In genomic region chr11:86436843-86437242, GRCm38 (mm10) we compare ENCODE assay signal across 10 mouse cellular contexts. TPM values are rescaled to one million over a fixed set of nuclear protein-coding genes. Genes with fewer than 3 reads are reported as not detected.
DNase-seq lines count a peak whose midpoint lies in the region; ATAC-seq lines count a peak whose summit lies in the region.
"Had no signal": no experiment of that assay in that cellular context is flagged by ENCODE, and none has a peak within 500 bp of the region (broad histone marks: within the 10 kb centered on the region; RNA-seq: fewer than 3 reads in every experiment).

No protein-coding gene starts in this region.

- no peak for DNase-seq in heart, adult 8-10 months (ENCODE audit: low spot score)
- DNase-seq in urinary bladder, postnatal 14 days (ENCODE audit: low spot score) = peak; percentile 15
- DNase-seq in urinary bladder, postnatal 4 days (ENCODE audit: low spot score in 2 of 2) = no peak
- DNase-seq in embryo, embryonic 11.5 days (ENCODE audit: low read depth, low spot score) = peak; percentile 34
- DNase-seq in limb, embryonic 10.5 days (ENCODE audit: low spot score) = peak; percentile 45
- peak; percentile 19 to 27 for DNase-seq in spleen, adult 18-20 months

- no peaks in the 10 kb centered on the region for H3K36me3 ChIP-seq in heart, embryonic 13.5 days
- no peaks in the 10 kb centered on the region for H3K36me3 ChIP-seq in limb, embryonic 10.5 days
- H3K36me3 ChIP-seq: embryonic facial prominence, embryonic 13.5 days; neural tube, embryonic 13.5 days had no signal

- no peaks in the 10 kb centered on the region for H3K27me3 ChIP-seq in heart, embryonic 13.5 days (replicated peaks)
- no peaks in the 10 kb centered on the region for H3K27me3 ChIP-seq in limb, embryonic 10.5 days (ENCODE audit: low read depth, poor library complexity, severe bottlenecking)
- H3K27me3 ChIP-seq: neural tube, embryonic 13.5 days had no signal

- ATAC-seq in heart, embryonic 13.5 days (ENCODE audit: extremely low read depth, insufficient number of reproducible peaks, low FRiP score, low TSS enrichment) = no peak
- no peak for ATAC-seq in erythroid progenitor cell, adult 5-6 weeks (replicated peaks; ENCODE audit: low FRiP score, poor library complexity, severe bottlenecking)

- no peaks in the 10 kb centered on the region for H3K9me3 ChIP-seq in heart, embryonic 13.5 days
- no peaks in the 10 kb centered on the region for H3K9me3 ChIP-seq in limb, embryonic 10.5 days (replicated peaks)
- H3K9me3 ChIP-seq: embryonic facial prominence, embryonic 13.5 days; neural tube, embryonic 13.5 days had no signal

- no peaks in the 10 kb centered on the region for H3K4me1 ChIP-seq in heart, embryonic 13.5 days
- H3K4me1 ChIP-seq in limb, embryonic 10.5 days = peaks cover 17% of the 10 kb centered on the region

- H3K9ac ChIP-seq in heart, embryonic 13.5 days = no peak overlapping the region
- H3K9ac ChIP-seq: embryonic facial prominence, embryonic 13.5 days had no signal

- H3K27ac ChIP-seq in heart, embryonic 13.5 days (replicated peaks) = no peak overlapping the region
- no peak overlapping the region for H3K27ac ChIP-seq in limb, embryonic 10.5 days
- H3K27ac ChIP-seq: embryonic facial prominence, embryonic 13.5 days; neural tube, embryonic 13.5 days had no signal

- no peak overlapping the region for H3K4me3 ChIP-seq in heart, embryonic 13.5 days
- H3K4me3 ChIP-seq in limb, embryonic 10.5 days = no peak overlapping the region
- H3K4me3 ChIP-seq: embryonic facial prominence, embryonic 13.5 days; neural tube, embryonic 13.5 days had no signal

- H3K4me2 ChIP-seq in heart, embryonic 13.5 days = peak overlapping the region; percentile 34
- H3K4me2 ChIP-seq: embryonic facial prominence, embryonic 13.5 days; neural tube, embryonic 13.5 days had no signal

- WGBS in heart, embryonic 13.5 days = 20% methylated on average over 5 of the region's 5 CpGs
- WGBS in limb, embryonic 10.5 days = 22% methylated on average over 5 of the region's 5 CpGs

RNA-seq across cellular contexts. Expression of gene Rnft1, which starts 47.6 kb away (rescaled TPM):
- 38.9 and 42.9 TPM in 2 replicates for polyA plus RNA-seq in heart, embryonic 13.5 days (2015; fragmentation: Nextera tagmentation; extraction: Ambion mirVana)
- total RNA-seq in heart, adult 8-10 months (2022) = 10 to 100 TPM; 25.4 to 30.0 (median 29.3) TPM
- 24.2 and 29.7 TPM in 2 replicates for polyA plus RNA-seq in limb, embryonic 10.5 days (2016; fragmentation: Nextera tagmentation; extraction: Ambion mirVana)
- total RNA-seq in erythroid progenitor cell, adult 5-6 weeks (2015; ENCODE audit: low replicate concordance) = 1.4 and 2.1 TPM in 2 replicates
- 1.1 and 2.8 TPM in 2 replicates for total RNA-seq in erythroid progenitor cell, adult 5-6 weeks (2017; ENCODE audit: low replicate concordance)

Comparison
In these comparisons a context has a peak if more than half of its experiments do, and no peak if none do; other contexts are left out.
1. DNase-seq: peak in urinary bladder, postnatal 14 days (single experiment), embryo, embryonic 11.5 days (single experiment), limb, embryonic 10.5 days (single experiment) and spleen, adult 18-20 months (2 of 2); none in heart, adult 8-10 months (single experiment) and urinary bladder, postnatal 4 days (0 of 2).
2. RNA of gene Rnft1, which starts 47.6 kb away (total RNA-seq): 25.4 to 30.0 TPM in heart, adult 8-10 months; 1.1 to 2.8 TPM in erythroid progenitor cell, adult 5-6 weeks; every median in the first group is over 4 times any median in the second.